Mouse (Mus musculus): ENCODE results near the gene Fkbp15. TPM values are rescaled to one million over a fixed set of nuclear protein-coding genes. Genes with fewer than 3 reads are reported as not detected.
A peak's percentile ranks its signal among the peaks of the same experiment; 100 is the strongest.
"Not testable (repeated sequence)": the region's sequence is repeated elsewhere in the genome, so short reads cannot be mapped to it uniquely, and the experiment has no call there.

Fkbp15 gene
- total RNA-seq, 2 experiments from 2014 or later, result 36.3 to 38.4 TPM

DNA sequence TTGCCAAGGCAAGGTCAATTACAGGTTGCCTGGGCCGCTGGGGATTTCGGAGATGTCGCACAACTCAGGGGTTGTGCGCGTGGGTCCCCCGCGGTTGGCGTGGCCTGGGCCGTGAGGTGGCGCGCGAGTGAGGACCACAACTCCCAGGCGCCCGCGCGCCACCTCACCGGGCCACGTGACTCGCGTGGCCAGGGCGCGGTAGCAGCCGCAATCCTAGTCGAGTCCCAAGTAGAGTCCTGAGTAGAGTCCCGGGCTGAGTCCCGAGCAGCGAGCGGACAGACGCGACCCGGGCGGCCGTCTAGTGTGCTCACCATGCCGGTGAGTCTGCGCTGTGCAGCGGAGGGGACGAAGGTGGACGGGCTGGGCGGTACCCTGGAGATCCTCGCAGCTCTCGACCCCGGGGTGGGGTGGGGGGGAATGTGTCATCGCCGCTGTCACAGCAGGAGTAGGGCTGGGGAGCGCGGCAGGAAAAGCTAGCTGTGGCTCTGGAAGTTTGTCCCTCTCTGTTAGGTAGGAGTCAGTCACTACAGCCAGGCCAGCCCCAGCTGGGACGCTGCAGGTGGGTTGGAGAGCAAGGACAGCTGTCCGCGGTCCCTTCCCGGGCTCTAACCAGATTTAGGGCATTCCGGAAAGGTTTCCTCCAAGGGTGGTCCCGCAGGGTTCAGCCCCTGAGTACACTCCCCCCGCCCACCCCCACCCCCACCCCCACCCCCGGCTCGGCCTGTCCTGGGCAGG lies 73.9 kb downstream of the Fkbp15 start:
- intact Hi-C loops (cut with DNase I), result no loop called here
- peak; percentile 76 for DNase-seq

DNA sequence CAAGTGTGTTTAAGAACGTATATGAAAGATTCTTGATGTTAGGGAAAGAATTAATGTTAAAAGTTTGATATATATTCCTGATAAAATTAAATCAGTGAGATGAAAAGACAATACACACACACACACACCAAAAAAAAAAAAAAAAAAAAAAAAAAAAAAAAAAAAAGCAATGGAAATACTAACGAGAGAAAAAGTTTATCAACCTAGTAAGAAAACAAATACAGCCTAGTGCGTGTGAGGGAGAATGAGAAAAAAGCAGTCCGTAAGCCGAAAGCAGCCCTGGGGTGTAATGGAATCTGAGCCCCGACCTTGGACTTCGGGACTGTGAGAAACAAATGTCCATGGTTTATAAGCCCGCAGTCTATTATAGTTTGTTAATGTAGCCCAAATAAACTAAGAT lies 74.8 kb downstream of the Fkbp15 start:
- intact Hi-C loops (cut with DNase I), result no loop called here
- no peak for DNase-seq

DNA sequence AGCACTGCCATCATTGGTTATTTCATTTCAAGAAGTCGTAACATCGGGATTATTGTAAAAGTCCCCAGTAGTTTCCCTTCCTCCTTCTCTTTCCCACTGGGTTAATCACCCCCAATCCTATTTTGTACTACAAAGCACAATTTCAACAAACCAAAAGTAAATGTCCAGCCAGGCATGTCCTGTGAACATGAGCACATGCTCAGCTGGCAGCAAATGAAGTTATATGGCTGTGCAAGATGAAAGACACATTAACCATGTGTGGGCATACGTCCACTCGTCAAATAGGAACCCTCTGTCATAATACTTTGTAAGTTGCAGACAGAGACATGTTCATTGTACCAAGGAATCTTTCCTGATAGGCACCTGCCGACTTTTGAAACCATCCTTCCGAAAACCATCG lies 77.4 kb downstream of the Fkbp15 start:
- DNase-seq, result no peak
- intact Hi-C loops (cut with DNase I), result no loop called here

DNA sequence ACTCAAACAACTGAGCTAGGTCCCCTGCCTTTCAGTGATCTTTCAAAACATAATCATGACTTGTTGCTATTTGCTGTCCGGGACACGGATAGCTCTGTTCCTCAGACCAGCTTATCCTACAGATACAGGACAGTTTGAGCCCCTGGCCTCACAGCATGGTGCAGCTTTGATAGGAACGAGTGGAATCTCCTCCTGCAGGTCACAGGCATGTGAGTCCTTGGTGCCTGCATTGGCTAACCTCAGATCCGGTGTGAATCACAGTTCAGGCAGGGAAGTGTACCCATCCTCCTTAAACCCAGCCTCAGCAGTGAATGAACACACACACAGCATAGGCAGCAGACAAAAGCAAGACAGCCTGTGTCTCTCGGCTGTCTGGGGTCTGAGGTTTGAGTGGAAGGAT lies 79.0 kb downstream of the Fkbp15 start:
- intact Hi-C loops (cut with DNase I), result no loop called here
- DNase-seq, result no peak

DNA sequence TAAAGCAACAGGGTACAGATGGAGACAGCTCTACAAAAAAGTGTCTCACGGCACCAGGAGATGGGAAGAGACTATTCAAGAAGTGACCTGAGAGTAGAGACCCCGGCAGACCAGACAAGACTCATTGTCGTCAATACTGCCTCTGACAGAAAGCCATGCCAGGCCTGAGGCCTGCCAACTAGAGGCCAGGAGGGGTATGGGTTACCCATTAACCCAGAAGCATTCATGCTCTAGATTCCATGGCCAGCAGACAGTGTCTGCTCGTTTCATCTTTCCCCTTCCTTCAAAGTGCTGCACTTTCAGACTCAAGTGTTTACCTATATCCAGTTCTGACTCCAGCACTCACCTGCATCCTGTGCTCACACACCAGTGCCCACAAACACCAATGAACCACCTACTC lies 82.3 kb downstream of the Fkbp15 start:
- intact Hi-C loops (cut with DNase I), result no loop called here
- no peak for DNase-seq

DNA sequence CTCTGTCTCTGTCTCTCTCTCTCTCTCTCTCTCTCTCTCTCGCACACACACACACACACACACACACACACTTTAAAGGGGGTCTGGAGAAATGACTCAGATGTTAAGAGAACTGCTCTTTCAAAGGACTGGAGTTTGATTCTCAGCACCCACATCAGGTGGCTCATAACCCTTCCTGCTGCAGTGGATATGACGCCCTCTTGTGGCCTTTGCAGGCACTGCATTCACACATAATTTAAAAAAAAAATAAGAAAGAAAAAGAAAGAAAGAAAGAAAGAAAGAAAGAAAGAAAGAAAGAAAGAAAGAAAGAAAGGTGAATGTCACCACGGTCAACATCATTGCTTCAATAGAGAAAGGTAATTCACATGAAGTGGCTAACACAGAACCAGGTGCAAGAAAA lies 83.1 kb downstream of the Fkbp15 start:
- DNase-seq, result no peak
- intact Hi-C loops (cut with DNase I), result no loop called here

DNA sequence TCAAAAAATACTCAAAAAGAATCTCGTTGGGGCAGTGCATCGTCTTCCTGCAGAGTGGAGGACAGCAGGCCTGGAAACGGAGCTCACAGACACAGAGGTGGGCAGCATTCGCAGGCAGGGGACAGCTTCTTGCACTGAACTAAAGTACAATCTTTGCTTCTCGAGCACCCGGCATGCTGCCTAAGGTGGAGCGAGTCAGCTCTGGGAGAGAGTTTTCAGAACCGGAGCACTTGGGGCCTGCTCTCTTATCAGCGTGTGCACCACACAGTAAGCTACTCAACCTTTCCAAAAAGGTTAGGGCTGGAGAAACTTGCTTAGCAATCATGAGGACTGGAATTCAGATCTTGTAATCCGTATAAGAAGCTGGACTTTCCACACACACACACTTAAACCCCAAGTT lies 83.7 kb downstream of the Fkbp15 start:
- DNase-seq, result no peak
- intact Hi-C loops (cut with DNase I), result no loop called here

DNA sequence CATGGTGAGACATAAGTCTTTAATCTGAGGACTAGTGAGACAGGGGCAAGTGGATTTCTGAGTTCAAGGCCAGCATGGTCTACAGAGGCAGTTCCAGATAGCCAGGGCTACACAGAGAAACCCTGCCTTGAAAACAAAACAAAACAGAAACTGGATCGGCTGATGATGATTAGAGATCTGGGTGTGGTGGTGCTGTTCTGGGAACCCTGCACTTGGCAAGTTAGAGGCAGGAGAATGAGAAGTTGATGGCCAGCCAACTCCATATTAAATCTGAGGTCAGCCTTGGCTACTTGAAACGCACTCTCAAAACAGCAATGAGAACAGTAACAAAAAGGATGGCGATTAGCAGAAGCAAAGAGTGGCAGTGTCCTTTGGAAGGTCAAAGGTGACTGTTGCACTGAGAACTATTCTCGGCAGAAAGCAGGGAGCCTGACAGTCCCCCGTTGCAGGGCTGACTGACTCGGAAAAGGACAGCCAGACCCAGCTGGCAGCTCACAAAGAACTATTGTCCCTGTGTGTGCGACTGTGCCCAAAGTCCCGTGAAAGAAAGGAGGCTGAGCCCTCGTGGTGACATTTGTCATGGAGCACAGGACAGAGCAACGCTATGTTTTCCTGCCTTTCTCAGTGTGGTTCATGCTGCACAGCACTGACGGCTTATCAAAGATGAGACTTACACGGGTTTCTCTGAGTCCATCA lies 85.4 kb downstream of the Fkbp15 start:
- peak; percentile 63 for DNase-seq
- intact Hi-C loops (cut with DNase I), result no loop called here

DNA sequence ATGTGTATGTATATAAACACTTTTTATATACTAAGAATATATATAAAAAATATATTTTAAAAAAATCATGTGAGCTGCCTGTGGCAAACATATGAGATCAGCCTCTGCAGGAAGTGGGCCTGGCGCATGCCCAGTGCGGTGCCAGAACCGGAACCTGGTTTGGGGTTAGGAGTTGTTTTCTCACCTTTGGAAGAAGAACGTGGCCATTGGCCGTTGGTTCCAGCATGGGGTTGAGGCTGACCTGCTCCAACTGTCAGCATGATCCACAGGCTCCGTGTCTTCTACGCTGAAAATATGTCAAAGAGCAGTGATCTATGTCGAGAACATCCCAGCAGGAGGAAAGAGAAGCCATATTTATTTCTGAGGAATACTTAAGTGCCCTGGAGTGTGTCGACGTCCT lies 86.4 kb downstream of the Fkbp15 start:
- intact Hi-C loops (cut with DNase I), result no loop called here
- DNase-seq, result no peak

DNA sequence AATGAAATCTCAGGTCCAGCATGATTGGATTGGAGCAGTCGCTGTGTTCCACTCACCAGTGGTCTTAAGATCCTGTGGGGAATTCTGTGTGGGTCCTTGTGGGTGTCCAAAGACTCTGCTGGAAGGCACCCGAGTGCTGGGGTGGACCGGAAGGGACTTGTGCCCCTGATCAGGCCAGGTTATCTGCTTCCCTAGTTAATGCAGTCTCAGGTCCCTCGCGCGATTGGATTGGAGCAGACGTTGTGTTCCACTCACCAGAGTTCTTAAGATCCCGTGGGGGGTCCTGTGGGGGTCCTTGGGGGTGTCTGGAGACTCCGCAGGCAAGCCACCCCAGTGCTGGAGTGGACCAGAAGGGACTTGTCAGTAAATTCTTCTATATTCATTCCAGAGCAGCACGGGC lies 87.7 kb downstream of the Fkbp15 start:
- intact Hi-C loops (cut with DNase I), result no loop called here
- no peak for DNase-seq

DNA sequence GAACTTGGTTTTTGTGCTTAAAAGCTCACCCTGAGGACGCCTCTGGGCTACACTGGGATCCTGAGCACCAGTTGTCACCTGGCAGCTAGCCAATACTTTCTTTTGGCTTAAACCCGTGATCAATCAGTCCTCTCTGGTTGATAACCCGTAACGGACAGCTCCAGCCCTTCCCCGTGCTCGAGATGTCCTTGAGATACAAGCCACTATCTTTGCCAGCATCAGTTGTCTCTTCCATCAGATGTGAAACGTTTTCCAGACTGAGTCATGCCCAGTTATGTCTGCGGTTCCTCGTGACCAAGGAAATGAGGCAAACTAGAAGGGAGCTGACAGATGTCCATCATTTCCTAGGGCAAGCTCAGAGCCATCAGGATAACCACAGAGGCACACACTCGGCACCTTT lies 93.2 kb downstream of the Fkbp15 start:
- intact Hi-C loops (cut with DNase I), result no loop called here
- no peak for DNase-seq

DNA sequence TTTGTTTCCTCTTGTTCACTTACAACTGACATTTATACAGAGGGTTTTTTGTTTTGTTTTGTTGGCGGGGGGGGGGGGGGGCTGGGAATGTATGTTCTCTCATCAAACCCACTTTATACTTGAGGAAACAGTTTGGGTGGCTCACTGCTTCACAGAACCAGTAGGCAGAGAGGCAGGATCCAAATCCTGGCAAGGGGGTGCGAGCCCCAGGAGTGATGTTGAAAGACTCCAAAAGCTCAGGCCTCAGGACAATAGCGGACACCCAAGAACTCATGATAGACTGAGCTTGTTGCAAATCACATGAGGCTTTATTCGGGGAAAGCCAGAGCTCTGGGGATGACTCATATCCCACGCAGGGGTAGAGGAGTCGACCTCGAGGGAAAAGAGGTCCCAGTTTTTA lies 94.3 kb downstream of the Fkbp15 start:
- intact Hi-C loops (cut with DNase I); DNase-seq: not testable (repeated sequence)

DNA sequence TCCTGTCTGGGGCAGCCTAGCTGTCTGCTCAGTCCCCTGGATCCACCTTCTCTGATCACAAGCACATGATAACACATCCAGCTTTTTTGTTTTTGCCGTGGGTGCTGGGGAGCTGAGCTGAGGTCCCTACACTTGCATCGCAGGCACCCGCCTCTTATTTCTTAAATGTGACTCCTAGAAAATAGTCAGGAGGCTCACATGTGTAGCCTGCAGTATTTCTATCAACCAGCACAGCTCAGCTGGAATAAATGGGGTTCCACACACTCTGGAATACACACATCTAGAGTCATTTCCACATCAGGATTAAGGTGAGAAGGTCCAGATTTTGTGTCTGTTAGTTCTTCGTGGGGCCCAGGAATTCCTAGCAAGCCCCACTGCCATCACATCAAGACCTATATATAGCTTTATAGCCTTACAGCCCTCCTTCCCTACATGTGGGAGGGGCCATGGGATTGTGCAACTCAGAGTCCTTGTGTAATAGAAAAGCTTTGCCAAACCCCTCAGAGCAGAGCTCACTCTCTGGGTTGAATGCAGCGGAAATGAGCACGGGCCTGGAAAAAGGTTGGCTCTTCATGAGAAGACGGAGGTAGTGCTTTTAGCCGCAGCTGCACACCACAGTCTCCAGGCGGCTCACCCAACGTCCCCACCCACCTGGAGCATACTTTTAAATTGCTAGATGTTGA lies 95.1 kb downstream of the Fkbp15 start:
- intact Hi-C loops (cut with DNase I), result no loop called here
- DNase-seq, result no peak

DNA sequence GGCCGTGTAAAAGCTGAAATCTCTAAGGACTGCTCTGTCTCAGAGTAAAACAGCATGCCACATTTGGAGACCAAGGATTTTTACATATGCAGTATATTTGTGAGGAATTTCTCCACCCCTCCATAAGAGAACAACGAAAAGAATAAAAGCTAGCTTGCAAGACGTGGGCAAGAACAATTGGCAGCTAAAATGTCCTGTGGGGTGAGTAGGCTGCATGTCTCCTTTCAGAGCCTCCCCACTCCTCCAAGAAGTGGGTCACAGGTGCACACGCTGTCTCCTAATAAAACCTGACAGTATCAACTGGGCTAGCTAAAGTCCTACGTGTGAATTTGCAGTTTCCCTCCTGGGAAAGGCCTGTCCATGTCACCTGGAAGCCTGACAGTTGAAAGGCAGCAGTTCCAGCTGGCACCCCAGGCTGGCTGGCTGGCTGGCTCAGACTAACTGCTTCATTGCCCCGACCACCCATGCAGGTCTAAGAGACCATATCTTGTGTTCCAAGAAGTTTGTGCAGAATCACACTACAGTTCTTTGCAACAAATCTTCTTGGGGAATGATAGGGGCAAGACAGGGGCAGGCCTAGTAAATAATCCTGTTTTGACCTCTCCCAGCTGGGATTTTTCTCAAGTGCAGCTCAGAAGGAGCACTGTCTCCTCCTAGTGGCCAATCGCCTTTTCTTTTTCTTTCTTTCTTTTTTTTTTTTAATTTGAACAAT lies 97.1 kb downstream of the Fkbp15 start:
- DNase-seq, result peak; percentile 66
- intact Hi-C loops (cut with DNase I), result no loop called here

DNA sequence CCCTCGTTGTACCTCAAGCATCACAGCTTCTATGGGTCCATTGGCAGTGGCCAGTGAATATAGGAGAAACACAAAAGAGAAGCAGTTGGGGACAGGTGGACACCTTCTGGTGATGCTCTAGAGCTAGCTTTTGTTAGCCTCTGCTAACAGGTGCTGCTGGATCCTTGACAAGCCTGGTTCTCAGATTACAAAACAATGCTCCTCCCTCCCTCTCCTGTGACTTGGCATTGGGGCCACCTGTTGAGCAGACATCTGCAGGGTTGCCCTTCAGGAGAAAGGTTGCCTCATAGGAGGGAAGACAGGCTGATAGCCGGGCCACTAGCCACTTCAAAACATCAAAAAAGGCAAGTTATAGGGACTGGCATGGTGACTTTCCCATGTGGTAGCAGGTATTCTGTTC lies 98.1 kb downstream of the Fkbp15 start, which contains the start of gene Slc31a2:
Gene Slc31a2, plus strand, starts transcription at position 287 of the 400 bp plus-strand sequence.
- intact Hi-C loops (cut with DNase I), result no loop called here
- DNase-seq, result peak; percentile 19

DNA sequence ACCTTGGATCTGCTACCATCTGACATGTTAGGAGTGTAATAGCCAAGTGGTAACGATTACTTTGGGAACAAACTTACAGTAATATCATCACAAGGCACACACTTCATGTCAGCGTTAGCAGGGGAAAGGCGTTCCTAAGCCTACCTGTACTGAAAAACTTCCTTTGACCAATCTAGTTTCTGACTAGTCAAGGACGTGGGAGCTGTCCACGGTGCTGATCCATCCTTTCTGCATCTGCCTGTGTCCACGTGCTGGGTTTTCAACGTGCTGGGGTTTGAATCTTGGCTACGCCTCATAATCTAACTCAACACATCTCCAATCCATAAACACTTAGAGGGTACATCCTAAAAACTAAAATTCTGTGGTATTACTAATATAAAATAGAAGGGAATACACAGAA lies 103.4 kb downstream of the Fkbp15 start:
- intact Hi-C loops (cut with DNase I), result no loop called here
- DNase-seq, result no peak

DNA sequence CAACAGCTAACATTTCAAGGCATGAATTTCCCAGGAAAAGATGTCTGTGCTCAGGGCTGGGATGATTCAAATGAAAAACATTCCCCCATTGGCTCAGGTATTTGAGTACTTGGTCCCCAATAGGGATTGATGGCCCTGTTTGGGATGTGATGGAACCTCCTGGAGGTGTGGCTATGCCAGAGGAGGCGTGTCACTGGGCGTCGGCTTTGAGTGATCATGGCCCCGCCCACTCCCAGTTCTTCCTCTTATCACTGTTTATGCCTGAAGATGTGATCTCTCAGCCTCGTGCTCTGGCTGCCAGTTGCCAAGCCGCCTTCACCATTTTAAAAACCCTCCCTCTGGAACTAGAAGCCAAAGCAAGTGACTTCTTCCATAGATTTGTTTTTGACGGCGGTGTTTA lies 105.8 kb downstream of the Fkbp15 start:
- intact Hi-C loops (cut with DNase I), result no loop called here
- no peak for DNase-seq

DNA sequence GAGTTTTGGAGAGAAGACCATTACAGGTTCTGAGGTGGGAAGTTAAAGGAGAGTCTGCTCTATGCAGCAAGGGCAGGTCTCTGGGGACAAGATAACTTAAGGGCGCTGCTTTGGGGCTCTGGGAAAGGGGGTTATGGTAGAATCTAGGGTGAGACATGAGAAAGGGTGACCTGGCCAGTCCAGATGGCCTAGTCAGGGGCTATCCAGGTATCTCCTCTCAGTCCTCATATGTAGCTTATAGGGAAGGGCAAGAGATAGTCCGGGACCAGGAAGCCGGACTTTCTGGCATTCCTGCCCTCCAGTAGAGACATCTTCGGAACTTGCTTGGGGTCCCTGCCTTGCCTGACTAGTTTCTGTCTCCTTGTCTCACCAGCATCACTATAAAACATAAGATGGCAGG lies 108.6 kb downstream of the Fkbp15 start:
- no peak for DNase-seq
- intact Hi-C loops (cut with DNase I), result no loop called here

DNA sequence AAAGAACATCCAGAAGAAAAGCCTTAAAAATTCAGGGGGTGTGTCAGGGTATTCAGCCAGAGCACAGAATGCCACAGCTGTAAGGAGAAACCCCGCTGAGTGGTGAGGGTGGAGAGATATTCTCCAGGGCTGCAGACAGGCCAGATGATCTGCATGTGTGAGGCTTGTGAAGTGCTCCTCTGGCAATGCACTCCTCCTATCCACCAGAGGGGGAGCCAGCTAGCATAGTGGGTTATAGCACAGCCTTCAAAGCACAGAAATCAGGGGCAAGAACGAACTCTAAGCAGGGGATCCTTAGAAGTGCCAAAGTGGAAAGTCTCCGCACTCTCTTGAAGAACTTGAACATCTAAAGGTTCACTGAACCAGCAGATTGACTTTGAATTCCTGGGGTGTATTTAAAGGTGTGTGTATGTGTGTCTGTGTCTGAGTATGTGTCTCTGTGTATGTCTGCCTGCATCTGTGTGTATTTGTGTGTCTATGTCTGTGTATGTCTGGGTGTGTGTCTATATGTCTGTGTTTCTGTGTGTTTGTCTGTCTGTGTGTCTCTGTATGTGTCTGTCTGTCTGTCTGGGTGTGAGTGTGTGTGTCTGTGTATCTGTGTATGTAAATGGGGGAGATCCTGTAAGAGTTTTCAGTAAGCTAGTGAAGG lies 109.3 kb downstream of the Fkbp15 start:
- intact Hi-C loops (cut with DNase I), result no loop called here
- DNase-seq, result peak; percentile 19
